ENCODE assay signal across 10 mouse cellular contexts in genomic region chr11:9190772-9191554, GRCm38 (mm10). TPM values are rescaled to one million over a fixed set of nuclear protein-coding genes. Genes with fewer than 3 reads are reported as not detected.
DNase-seq lines count a peak whose midpoint lies in the region; ATAC-seq and TF ChIP-seq lines count a peak whose summit lies in the region.
"Had no signal": no experiment of that assay in that cellular context is flagged by ENCODE, and none has a peak within 500 bp of the region (broad histone marks: within the 10 kb centered on the region; RNA-seq: fewer than 3 reads in every experiment).

No protein-coding gene starts in this region.

- no peak overlapping the region for H3K4me2 ChIP-seq in lung, embryonic 14.5 days
- H3K4me2 ChIP-seq: stomach, embryonic 15.5 days had no signal

- TF ChIP-seq CTCF in lung, embryonic 14.5 days (IDR thresholded peaks at IDR 0.05; ENCODE audit: low read depth), result no peak

- H3K4me3 ChIP-seq in lung, embryonic 14.5 days (ENCODE audit: low read depth, low read length), result no peak overlapping the region
- H3K4me3 ChIP-seq: stomach, embryonic 15.5 days had no signal

- 39% methylated on average over 11 of the region's 11 CpGs for WGBS in lung, embryonic 14.5 days

- no peaks in the 10 kb centered on the region for H3K4me1 ChIP-seq in lung, embryonic 14.5 days (ENCODE audit: insufficient read depth)
- H3K4me1 ChIP-seq: stomach, embryonic 15.5 days had no signal

- no peaks in the 10 kb centered on the region for H3K9me3 ChIP-seq in lung, embryonic 14.5 days (ENCODE audit: low read depth, low read length)
- H3K9me3 ChIP-seq: stomach, embryonic 15.5 days had no signal

- peak overlapping the region; percentile 62 for H3K27ac ChIP-seq in lung, embryonic 14.5 days (ENCODE audit: low read depth)
- H3K27ac ChIP-seq: stomach, embryonic 15.5 days had no signal

- no peak overlapping the region for H3K9ac ChIP-seq in lung, embryonic 14.5 days
- H3K9ac ChIP-seq: stomach, embryonic 15.5 days had no signal

- peak; percentile 90 for ATAC-seq in lung, embryonic 14.5 days (ENCODE audit: insufficient read depth)
- ATAC-seq in frontal cortex, adult (ENCODE audit: low TSS enrichment), result no peak
- ATAC-seq: CD4-positive, CD25-positive, alpha-beta regulatory T cell, adult 4 months had no signal

- peak; percentile 67 for DNase-seq in retina, postnatal 1 day
- no peak for DNase-seq in retina, embryonic 14.5 days (ENCODE audit: low spot score)
- peak; percentile 88 for DNase-seq in kidney, adult 11 months
- DNase-seq in lung, embryonic 14.5 days, result peak; percentile 55
- no peak for DNase-seq in gastrocnemius, postnatal 25 days
- no peak for DNase-seq in right cerebral cortex, postnatal 4 days
- DNase-seq in spleen, postnatal 36 days (ENCODE audit: low spot score in 2 of 2), result no peak

- no peaks in the 10 kb centered on the region for H3K36me3 ChIP-seq in lung, embryonic 14.5 days (ENCODE audit: insufficient read depth)
- H3K36me3 ChIP-seq: stomach, embryonic 15.5 days had no signal

- no peaks in the 10 kb centered on the region for H3K27me3 ChIP-seq in lung, embryonic 14.5 days (ENCODE audit: insufficient read depth, low read length)
- H3K27me3 ChIP-seq: stomach, embryonic 15.5 days had no signal

RNA-seq across cellular contexts. Expression of gene Abca13, which starts 0.8 kb away (rescaled TPM):
- 0.01 and 0.08 TPM in 2 replicates for polyA plus RNA-seq in lung, embryonic 14.5 days (2014; fragmentation: Nextera tagmentation; extraction: Ambion mirVana)
- not detected for total RNA-seq in gastrocnemius, postnatal 25 days (2021)
- polyA plus RNA-seq: CD4-positive, CD25-positive, alpha-beta regulatory T cell, adult 4 months had no signal

Comparison
In these comparisons a context has a peak if more than half of its experiments do, and no peak if none do; other contexts are left out.
1. DNase-seq: peak in retina, postnatal 1 day (single experiment), kidney, adult 11 months (single experiment) and lung, embryonic 14.5 days (single experiment); none in retina, embryonic 14.5 days (single experiment), gastrocnemius, postnatal 25 days (single experiment), right cerebral cortex, postnatal 4 days (single experiment) and spleen, postnatal 36 days (0 of 2).